Mouse (Mus musculus): ENCODE results near the gene Ufsp1. TPM values are rescaled to one million over a fixed set of nuclear protein-coding genes. Genes with fewer than 3 reads are reported as not detected.
A peak's percentile ranks its signal among the peaks of the same experiment; 100 is the strongest.

Ufsp1 gene
- polyA plus RNA-seq, 1 experiment from 2014 or later, result 9.8 TPM

DNA sequence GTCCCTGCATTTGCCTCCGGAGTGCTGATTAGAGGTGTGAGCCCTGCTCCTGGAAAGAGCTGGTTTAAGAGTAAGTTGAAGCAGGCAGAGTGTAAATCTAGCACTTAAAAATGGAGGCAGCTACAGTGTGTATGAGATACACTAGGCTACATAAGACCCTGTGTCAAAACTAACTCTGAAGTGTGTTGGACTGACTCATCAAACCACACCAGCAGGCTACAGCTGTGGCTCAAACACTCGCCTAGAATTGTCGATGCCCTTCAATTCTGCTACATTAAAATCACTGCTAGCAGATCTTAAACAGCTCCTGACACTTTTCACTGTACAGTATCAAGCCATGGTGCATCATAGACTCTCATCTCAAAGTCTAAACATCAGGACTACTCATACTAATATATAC is 9.7 kb downstream of the Ufsp1 start:
- no peaks in the 10 kb centered on the region for H3K9me3 ChIP-seq (replicated peaks; ENCODE audit: control insufficient read depth, low read length)
- no peak overlapping the region for H3K4me2 ChIP-seq (ENCODE audit: low read length)
- ATAC-seq (no peak), DNase-seq (ENCODE audit: low spot score) (no peak)
- no peaks in the 10 kb centered on the region for H3K27me3 ChIP-seq (replicated peaks; ENCODE audit: control insufficient read depth, insufficient read depth, low read length)
- H3K4me3 ChIP-seq (ENCODE audit: low read depth, low read length), result no peak overlapping the region
- WGBS, result 90% methylated on average over 3 of the region's 3 CpGs
- H3K9ac ChIP-seq (ENCODE audit: low read length), result peak overlapping the region; percentile 86; the same call in 1 of the 2 replicates
- no peak overlapping the region for H3K27ac ChIP-seq (ENCODE audit: low read depth, low read length)
- H3K4me1 ChIP-seq (ENCODE audit: control insufficient read depth, insufficient read depth, low read length), result peaks cover 28% of the 10 kb centered on the region
- H3K36me3 ChIP-seq (ENCODE audit: control insufficient read depth, insufficient read depth, low read length), result peaks cover 62% of the 10 kb centered on the region

GRCm38 (mm10) chr5:137304816-137305215 is 10.4 kb downstream of the Ufsp1 start:
- H3K4me3 ChIP-seq (ENCODE audit: low read depth, low read length), result no peak overlapping the region
- ATAC-seq, result no peak
- peak overlapping the region; percentile 77 for H3K4me2 ChIP-seq (ENCODE audit: low read length)
- DNase-seq (ENCODE audit: low spot score), result no peak
- H3K4me1 ChIP-seq (ENCODE audit: control insufficient read depth, insufficient read depth, low read length), result peaks cover 28% of the 10 kb centered on the region
- H3K27me3 ChIP-seq (replicated peaks; ENCODE audit: control insufficient read depth, insufficient read depth, low read length), result no peaks in the 10 kb centered on the region
- peak overlapping the region; percentile 86 for H3K9ac ChIP-seq (ENCODE audit: low read length)
- peaks cover 59% of the 10 kb centered on the region for H3K36me3 ChIP-seq (ENCODE audit: control insufficient read depth, insufficient read depth, low read length)
- no peak overlapping the region for H3K27ac ChIP-seq (ENCODE audit: low read depth, low read length)
- 74% methylated on average over 4 of the region's 4 CpGs for WGBS
- H3K9me3 ChIP-seq (replicated peaks; ENCODE audit: control insufficient read depth, low read length), result no peaks in the 10 kb centered on the region

DNA sequence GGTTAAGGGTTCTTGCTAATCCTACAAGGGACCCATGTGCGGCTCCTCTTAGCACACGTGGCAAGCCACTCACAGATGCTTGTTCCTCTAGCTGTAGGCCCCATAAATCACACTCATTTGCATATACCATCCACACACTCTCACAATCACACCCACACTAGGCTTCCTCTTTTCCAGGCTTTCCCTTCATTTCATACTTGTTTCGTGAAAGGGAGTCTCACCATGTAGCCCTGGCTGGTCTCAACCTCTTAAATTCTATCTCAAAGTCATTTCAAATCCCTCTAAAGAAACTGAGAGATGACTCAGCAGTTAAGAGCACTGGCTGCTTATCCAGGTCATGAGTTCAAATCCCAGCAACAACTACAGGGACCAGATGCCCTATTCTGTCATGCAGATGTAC is 11.4 kb downstream of the Ufsp1 start:
- Histone ChIP-seq H3K9ac (ENCODE audit: low read length) (peak overlapping the region; percentile 86; the same call in 1 of the 2 replicates), H3K4me1 (ENCODE audit: control insufficient read depth, insufficient read depth, low read length) (peaks cover 28% of the 10 kb centered on the region)
- 69% methylated on average over 3 of the region's 3 CpGs for WGBS

DNA sequence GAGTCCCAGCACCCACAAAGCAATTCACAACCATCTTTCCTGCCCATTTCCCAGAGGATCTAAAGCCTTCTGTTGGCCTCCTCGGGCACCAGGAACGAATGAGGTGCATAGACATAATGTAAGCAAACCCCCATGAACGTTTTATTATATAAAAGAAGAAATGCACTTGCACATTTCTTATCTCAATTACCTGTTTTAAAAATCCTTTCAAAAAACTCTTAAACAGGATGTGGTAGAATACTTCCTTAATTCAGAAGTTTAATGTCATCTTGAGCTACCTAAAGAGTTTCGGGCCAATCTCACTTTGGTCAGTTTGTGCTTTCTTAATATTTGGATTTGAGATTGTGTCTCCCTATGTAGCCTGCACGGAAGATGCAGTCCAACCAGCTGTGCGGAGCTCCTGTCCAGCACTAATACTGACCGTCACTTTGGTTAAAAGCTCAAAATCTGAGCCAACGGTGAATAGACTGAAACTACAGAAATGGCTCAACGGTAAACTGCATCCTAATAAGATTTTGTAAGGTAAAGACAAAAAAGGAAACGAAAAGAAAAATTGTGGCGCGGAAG is 12.1 kb downstream of the Ufsp1 start:
- ATAC-seq (no peak), DNase-seq (ENCODE audit: low spot score) (no peak)
- Histone ChIP-seq H3K4me2 (ENCODE audit: low read length) (peak overlapping the region; percentile 77), H3K9me3 (replicated peaks; ENCODE audit: control insufficient read depth, low read length) (no peaks in the 10 kb centered on the region), H3K4me3 (ENCODE audit: low read depth, low read length) (peak overlapping the region; percentile 67), H3K27ac (ENCODE audit: low read depth, low read length) (peak overlapping the region; percentile 92), H3K27me3 (replicated peaks; ENCODE audit: control insufficient read depth, insufficient read depth, low read length) (no peaks in the 10 kb centered on the region), H3K36me3 (ENCODE audit: control insufficient read depth, insufficient read depth, low read length) (peaks cover 51% of the 10 kb centered on the region), H3K9ac (ENCODE audit: low read length) (peak overlapping the region; percentile 86), H3K4me1 (ENCODE audit: control insufficient read depth, insufficient read depth, low read length) (peaks cover 28% of the 10 kb centered on the region)
- WGBS, result 15% methylated on average over 12 of the region's 12 CpGs

More for the DNA sequence above, 11.4 kb downstream of the Ufsp1 start:
- no peak overlapping the region for H3K27ac ChIP-seq (ENCODE audit: low read depth, low read length)
- H3K9me3 ChIP-seq (replicated peaks; ENCODE audit: control insufficient read depth, low read length), result no peaks in the 10 kb centered on the region
- H3K36me3 ChIP-seq (ENCODE audit: control insufficient read depth, insufficient read depth, low read length), result peaks cover 58% of the 10 kb centered on the region
- no peak for DNase-seq (ENCODE audit: low spot score)
- H3K4me2 ChIP-seq (ENCODE audit: low read length), result peak overlapping the region; percentile 77
- H3K27me3 ChIP-seq (replicated peaks; ENCODE audit: control insufficient read depth, insufficient read depth, low read length), result no peaks in the 10 kb centered on the region
- no peak for ATAC-seq
- peak overlapping the region; percentile 67 for H3K4me3 ChIP-seq (ENCODE audit: low read depth, low read length)

DNA sequence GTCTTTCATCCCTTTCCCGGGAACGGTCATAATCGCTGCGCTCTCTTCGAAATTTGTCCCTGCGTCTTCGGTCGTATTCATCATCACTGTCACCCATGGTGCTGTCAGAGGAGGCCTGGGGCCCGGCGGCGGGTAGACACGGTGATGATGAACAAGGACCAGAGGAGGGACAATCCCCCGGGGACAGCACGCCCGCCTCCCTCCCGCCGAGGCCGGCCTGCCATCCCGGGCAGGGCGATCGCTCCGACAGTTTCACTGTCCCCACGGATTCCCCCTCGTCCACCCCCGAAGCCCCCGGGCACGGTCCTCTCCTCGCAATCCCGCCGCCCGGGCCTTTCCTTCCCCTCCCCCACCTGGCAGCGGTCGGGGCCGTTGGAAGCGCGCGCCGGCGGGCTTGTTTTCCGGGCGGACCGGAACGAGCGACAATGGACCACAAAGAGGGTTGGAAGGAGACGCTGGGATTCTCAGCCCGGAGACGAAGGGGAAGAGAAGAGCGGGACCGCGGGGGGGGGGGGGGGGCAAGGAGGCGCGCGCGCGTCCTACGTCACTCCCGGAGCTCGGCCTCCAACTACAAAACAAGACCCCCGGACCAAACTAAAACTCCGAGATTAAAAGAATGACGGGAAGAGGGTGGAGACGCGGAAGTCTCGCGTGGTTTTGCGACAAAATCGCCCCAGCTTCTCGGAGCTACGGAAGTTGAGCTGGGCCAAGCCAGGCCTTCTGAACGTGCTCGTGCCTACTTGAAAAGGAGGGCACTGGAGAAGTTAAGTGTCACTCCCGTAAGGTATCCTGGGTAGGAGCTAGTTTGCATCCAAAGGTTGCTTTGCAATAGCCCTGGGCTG is 12.9 kb downstream of the Ufsp1 start, which contains the start of gene Srrt:
Srrt (minus strand) TSS at position 604 of the 842 bp plus-strand sequence.
- Histone ChIP-seq H3K9me3 (replicated peaks; ENCODE audit: control insufficient read depth, low read length) (no peaks in the 10 kb centered on the region), H3K4me2 (ENCODE audit: low read length) (peak within 1 kb of the TSS; percentile 77), H3K36me3 (ENCODE audit: control insufficient read depth, insufficient read depth, low read length) (peaks cover 43% of the 10 kb centered on the region), H3K27me3 (replicated peaks; ENCODE audit: control insufficient read depth, insufficient read depth, low read length) (no peaks in the 10 kb centered on the region), H3K9ac (ENCODE audit: low read length) (peak within 1 kb of the TSS; percentile 86), H3K27ac (ENCODE audit: low read depth, low read length) (peak within 1 kb of the TSS; percentile 92), H3K4me3 (ENCODE audit: low read depth, low read length) (peak within 1 kb of the TSS; percentile 67), H3K4me1 (ENCODE audit: control insufficient read depth, insufficient read depth, low read length) (peaks cover 28% of the 10 kb centered on the region)
- DNase-seq (ENCODE audit: low spot score), result peak; percentile 99
- 1% methylated on average over 59 of the region's 72 CpGs for WGBS
- peak; percentile 92 for ATAC-seq

DNA sequence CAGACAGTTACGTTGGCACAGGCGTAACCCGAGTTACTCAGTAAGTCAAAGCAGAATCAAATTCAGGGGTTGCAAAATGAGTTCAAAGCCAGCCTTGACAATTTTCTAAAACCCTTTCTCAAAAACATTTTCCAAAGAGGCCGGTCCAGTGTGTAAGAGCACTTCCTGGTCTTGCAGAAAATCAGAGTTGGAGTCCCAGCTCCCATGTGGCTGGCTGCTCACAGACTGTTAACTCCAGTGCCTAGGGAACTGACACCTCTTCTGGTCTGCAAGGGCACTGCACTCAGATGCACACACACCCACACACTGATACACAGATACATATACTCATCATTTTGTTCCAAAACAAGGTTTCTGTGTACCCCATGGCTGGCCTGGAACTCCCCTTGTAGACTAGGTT is 13.9 kb downstream of the Ufsp1 start:
- no peaks in the 10 kb centered on the region for H3K27me3 ChIP-seq (replicated peaks; ENCODE audit: control insufficient read depth, insufficient read depth, low read length)
- no peak for ATAC-seq
- no peak for DNase-seq (ENCODE audit: low spot score)
- peaks cover 28% of the 10 kb centered on the region for H3K4me1 ChIP-seq (ENCODE audit: control insufficient read depth, insufficient read depth, low read length)
- H3K9me3 ChIP-seq (replicated peaks; ENCODE audit: control insufficient read depth, low read length), result no peaks in the 10 kb centered on the region
- H3K4me3 ChIP-seq (ENCODE audit: low read depth, low read length), result peak overlapping the region; percentile 67
- peak overlapping the region; percentile 92; the same call in 1 of the 2 replicates for H3K27ac ChIP-seq (ENCODE audit: low read depth, low read length)
- peak overlapping the region; percentile 65 for H3K4me2 ChIP-seq (ENCODE audit: low read length)
- H3K9ac ChIP-seq (ENCODE audit: low read length), result peak overlapping the region; percentile 86
- H3K36me3 ChIP-seq (ENCODE audit: control insufficient read depth, insufficient read depth, low read length), result peaks cover 33% of the 10 kb centered on the region
- WGBS, result 90% methylated on average over 4 of the region's 4 CpGs

- WGBS, result 2% methylated on average over 22 of the region's 22 CpGs
- Histone ChIP-seq H3K27me3 (replicated peaks; ENCODE audit: control insufficient read depth, insufficient read depth, low read length) (no peaks in the 10 kb centered on the region), H3K4me2 (ENCODE audit: low read length) (peak overlapping the region; percentile 53), H3K36me3 (ENCODE audit: control insufficient read depth, insufficient read depth, low read length) (peaks cover 25% of the 10 kb centered on the region), H3K9me3 (replicated peaks; ENCODE audit: control insufficient read depth, low read length) (no peaks in the 10 kb centered on the region), H3K4me1 (ENCODE audit: control insufficient read depth, insufficient read depth, low read length) (peaks cover 20% of the 10 kb centered on the region; the same call in 1 of the 2 replicates), H3K27ac (ENCODE audit: low read depth, low read length) (peak overlapping the region; percentile 35; the same call in 1 of the 2 replicates), H3K9ac (ENCODE audit: low read length) (peak overlapping the region; percentile 61), H3K4me3 (ENCODE audit: low read depth, low read length) (peak overlapping the region; percentile 36)
- DNase-seq (ENCODE audit: low spot score) (no peak), ATAC-seq (peak; percentile 58)
Measured at GRCm38 (mm10) chr5:137313466-137314192, 19.2 kb downstream of the Ufsp1 start.

- peak; percentile 91 for ATAC-seq
- Histone ChIP-seq H3K4me2 (ENCODE audit: low read length) (peak within 1 kb of the TSS; percentile 53), H3K9ac (ENCODE audit: low read length) (peak within 1 kb of the TSS; percentile 61), H3K4me1 (ENCODE audit: control insufficient read depth, insufficient read depth, low read length) (peaks cover 20% of the 10 kb centered on the region; the same call in 1 of the 2 replicates), H3K4me3 (ENCODE audit: low read depth, low read length) (peak within 1 kb of the TSS; percentile 36), H3K27me3 (replicated peaks; ENCODE audit: control insufficient read depth, insufficient read depth, low read length) (no peaks in the 10 kb centered on the region), H3K9me3 (replicated peaks; ENCODE audit: control insufficient read depth, low read length) (no peaks in the 10 kb centered on the region), H3K36me3 (ENCODE audit: control insufficient read depth, insufficient read depth, low read length) (peaks cover 22% of the 10 kb centered on the region), H3K27ac (ENCODE audit: low read depth, low read length) (peak within 1 kb of the TSS; percentile 70)
- 8% methylated on average over 30 of the region's 30 CpGs for WGBS
- peak; percentile 92 for DNase-seq (ENCODE audit: low spot score)
Measured at GRCm38 (mm10) chr5:137314193-137315083, 20.0 kb downstream of the Ufsp1 start, which contains the start of gene Trip6. Gene Trip6, minus strand, starts transcription at chr5:137314404.

All from forebrain, embryonic 14.5 days (tissue).